Mouse (Mus musculus): Measurements from ENCODE around the gene Tbcc.
"Not testable (repeated sequence)": the region's sequence is repeated elsewhere in the genome, so short reads cannot be mapped to it uniquely, and the experiment has no call there.

Tbcc gene

DNA sequence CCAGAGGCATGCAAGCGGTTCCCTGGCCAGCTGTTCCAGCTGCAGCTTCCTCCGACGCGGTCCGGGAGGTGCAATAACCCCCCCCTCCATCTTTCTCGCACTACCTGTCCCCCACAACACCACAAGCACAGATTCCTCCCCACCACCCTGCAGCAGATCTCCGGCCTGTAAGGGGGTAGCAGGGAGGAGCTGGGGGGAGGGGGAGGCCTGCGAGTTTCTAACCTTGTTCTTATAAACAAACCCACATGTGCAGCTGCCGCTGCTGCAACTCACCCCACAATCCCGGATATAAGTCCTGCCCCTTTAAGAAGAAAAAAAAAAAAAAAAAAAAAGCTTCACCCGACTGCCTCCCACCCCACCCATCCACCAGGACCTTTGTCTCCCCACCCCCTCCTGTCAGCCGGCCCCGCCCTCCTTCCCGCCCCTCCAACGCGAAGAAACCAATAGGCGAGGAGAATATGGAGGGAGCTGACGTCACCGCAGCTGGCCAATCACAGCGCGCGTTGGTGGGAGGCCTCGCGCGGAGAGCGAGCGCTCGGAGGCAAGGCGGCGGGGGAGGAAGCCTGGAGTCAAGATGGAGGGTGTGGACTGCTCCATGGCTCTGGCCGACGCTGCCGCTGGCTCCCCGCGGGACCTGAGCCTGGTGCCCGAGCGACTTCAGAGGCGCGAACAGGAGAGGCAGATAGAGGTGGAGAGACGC is at the start of gene Tbcc:
Gene Tbcc, plus strand, starts transcription at position 569 of the 700 bp plus-strand sequence.
- peak; percentile 92 for DNase-seq (ENCODE audit: low read depth)

DNA sequence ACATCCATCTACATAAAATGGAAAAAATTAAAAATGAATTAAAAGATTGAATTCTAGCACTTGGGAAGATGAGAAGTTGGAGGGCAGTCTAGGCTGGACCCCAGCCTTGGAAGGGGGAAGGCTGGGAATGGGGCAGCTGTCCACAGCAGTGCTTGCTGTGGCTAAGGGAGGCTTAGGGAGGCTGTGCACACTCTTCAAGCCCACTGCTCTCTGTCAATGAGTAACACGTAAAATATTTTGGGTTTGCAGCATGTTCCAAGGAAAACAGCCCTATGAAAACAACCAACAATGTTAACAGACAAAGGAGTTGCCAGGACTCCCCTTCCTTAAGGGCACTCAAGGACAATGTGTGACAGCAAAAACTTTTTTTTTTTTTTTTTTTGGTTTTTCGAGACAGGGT is 47.5 kb upstream of the Tbcc start:
- DNase-seq (ENCODE audit: low read depth): no peak

DNA sequence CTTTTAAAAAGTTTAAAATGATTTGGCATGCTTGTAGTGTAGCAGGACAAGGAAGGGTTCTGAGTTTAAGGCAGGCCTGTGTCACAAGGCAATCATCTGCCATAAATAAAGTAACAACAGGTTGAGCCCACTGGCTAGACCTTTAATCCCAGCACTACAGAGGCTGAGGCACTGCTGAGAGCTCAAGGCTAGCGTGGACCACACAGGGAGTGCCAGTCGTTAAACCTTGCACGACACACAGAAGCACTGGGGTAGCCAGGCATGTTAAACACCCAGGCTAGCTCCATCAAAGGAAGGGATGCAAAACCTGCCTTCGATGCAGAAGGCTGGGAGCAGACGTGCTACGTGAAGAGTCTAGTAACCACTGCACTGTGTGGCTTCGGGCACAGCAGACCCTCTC is 46.8 kb upstream of the Tbcc start:
- no peak for DNase-seq (ENCODE audit: low read depth)

DNA sequence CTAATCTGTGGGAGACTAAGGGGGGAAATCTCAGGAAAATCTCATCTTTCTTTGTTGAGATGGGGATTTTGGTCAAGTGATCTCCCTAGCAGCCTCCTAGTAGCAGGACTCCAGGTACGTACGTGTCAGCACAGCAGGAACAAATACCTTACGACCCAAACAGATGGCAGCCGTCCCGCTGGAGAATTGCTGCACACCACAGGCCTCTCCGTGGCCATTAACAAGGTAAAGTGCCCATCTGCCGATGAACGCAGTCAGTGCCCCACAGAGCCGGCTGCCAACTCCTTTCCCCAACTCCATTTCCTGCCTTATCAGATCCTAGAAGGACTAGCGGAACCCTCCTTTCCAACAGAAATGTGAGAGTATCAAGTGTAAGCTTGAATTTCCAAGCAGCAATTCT is 45.7 kb upstream of the Tbcc start:
- no peak for DNase-seq (ENCODE audit: low read depth)

DNA sequence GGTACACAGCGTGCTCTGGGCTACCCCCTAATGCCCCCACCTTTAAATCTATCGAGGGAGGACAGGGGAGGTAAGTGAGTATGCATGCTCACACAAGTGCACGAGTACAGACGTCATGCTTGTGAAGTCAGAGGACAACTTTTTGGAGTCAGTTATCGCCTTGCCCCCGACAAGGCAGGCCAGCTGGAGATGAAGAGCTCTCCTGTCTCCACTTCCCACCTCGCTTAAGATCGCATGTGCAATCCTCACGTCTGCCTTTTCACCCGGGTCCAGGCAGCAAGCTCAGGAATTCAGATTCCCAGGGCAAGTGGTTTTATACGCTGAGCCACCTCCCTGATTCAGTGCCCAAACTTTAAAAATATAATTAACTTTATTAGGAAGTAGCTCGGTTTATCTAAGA is 45.2 kb upstream of the Tbcc start:
- no peak for DNase-seq (ENCODE audit: low read depth)

DNA sequence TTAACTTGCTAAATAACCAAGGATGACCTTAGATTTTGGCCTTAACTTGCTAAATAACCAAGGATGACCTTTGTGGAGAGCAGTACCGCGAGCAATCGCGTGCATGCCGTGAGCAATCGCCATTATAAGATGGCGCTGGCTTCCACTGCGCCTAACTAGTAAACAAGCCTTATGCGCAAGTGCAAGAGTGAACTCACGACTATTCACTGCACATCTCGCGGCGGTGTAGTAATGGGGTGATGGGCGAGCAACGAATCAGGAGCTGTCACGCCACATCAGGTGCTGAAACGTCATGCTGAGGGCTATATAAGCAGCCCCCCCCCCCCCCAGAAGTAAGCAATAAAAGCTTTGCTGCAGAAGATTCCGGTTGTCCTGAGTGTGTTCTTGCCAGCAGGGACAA is 43.9 kb upstream of the Tbcc start:
- not testable (repeated sequence) for DNase-seq (ENCODE audit: low read depth)

DNA sequence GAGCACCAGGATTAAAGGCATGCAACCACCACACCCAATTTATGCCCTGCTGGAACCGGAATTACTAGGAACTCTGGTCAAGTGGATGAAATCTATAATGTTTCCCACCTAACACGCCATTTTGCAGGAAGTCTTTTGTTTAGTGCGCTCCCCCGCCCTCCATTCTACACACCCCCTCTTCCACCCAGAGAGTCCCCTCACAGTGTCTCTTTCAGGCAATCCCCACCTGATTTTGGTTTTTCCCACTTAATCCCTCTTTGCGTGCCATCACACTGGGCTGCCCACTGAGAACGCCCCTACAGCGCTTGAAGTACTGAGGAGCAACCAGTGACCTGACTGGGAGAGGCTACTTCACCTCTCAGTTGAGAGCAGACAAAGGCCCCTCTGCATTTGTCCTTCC is 43.3 kb upstream of the Tbcc start:
- DNase-seq (ENCODE audit: low read depth): no peak

DNA sequence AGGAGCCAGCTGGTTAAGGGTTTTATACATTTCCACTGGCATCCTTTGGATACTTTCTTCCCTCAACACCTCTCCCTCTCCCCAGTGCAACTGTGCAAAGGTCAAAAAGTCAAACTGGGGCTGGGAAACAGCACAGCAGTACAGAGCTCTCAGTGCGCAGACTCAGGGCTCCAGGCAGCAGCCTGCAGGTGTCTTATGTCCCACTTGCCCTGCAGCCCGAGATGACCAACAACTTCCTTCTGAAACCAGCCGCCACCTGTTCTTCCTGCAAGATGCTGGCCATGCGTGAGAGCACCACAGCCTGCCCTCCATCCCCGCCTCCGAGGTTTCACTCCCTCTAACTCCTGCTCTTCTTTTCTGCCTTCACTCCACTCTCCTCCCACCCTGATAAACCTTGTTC is 37.8 kb upstream of the Tbcc start:
- no peak for DNase-seq (ENCODE audit: low read depth)

DNA sequence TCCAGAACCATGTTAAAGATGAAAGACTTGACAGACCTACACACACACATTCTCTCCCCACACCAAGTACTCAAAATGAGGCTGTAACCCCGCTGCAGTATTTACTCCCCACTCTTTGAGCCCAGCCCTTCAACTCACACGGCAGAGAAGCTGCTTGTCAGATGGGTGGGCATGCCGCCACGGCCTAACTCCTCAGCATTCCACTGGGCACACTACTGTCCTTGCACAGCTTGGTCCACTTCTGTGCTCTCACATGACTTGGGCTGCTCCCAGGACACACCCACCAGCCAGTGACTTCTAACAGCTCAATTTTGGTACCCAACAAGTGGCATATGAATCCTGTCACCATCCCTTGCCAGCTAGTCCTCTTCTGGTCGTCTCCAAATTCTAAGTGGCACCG is 37.2 kb upstream of the Tbcc start:
- DNase-seq (ENCODE audit: low read depth): no peak

DNA sequence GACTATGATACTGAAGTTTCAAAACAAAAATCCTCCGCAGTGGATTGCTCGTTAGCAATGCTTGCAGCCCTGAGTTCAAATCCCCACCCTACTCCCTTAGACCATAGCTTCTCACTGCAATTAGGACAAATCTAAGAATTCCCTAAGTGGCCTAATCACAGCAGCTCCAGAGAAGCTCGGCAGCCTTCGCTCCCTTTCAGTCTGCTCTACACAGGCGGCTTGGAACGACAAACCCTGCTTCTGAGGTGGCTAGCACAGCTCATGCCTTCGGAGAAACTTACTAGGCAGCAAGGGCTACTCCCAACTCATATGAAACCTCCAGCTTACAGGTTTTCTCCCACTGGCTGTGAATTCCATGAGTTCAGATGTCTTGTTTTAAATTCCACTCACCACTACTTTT is 36.4 kb upstream of the Tbcc start:
- no peak for DNase-seq (ENCODE audit: low read depth)

DNA sequence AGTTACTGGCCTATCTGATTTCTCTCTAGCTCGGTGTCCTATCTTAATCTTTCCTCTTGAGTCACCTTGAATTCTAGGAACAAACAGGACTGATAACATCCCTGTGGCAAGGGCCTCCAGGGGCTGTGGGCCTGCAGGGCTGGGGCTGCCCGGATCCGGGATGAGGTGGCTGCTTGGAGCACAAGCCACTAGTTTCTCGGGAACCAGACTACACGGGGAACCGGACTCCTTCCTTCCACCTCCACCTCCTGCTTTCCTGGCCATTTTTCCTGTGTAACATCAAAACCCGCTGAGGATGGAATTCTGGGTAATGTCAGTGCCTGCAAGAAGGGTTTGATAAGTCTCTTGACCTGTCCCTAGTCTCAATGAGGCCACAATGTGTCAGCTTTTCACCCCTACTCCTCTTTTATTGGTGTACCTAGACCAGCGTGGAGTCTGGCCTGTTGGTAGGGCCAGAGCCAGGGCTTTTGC is 35.8 kb upstream of the Tbcc start:
- DNase-seq (ENCODE audit: low read depth): no peak

DNA sequence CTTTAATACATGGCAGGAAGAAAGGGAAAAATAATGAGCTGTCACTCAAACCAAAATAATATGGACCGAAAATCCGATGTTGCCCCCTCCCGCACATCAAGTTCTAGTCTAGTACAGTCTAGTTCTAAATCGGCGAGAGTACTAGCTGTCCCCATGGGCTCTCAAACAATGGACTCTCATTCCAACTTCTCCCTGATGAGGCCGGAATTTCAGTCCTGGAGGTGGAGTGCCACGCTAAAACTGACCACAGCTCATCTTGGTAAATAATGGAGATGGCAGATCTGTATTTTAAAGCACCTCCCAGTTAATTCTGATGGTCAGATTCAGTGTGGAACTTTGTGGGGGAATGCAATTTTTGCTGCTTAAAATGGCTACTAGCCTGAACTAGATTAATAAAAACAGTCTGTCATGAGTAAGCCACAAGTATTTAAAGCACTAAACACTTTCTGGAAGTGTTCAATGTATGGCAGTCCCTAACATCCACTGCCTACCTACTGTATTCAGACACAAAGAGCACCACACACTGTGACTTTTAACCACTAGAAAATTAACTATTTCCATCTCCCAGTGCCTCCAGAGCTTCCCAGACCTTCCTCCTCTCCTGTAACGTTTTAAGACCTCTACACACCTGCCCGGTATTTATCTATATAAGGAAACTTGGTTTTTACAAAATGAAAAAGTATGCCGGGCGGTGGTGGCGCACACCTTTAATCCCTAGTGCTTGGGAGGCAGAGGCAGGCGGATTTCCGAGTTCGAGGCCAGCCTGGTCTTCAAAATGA is 35.0 kb upstream of the Tbcc start:
- DNase-seq (ENCODE audit: low read depth): no peak

DNA sequence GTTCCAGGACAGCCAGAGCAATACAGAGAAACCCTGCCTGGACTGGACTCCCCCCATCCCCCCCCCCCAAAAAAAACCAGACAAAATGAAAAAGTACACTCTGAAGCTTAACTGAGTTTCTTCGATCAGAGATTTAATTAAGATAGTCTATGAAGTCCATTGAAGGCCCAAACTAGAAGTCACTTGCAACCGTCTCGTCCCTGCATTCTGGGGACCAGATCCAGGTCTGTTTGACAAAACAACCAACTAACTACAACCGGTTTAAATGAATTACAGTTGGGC is 34.4 kb upstream of the Tbcc start:
- DNase-seq (ENCODE audit: low read depth): no peak

DNA sequence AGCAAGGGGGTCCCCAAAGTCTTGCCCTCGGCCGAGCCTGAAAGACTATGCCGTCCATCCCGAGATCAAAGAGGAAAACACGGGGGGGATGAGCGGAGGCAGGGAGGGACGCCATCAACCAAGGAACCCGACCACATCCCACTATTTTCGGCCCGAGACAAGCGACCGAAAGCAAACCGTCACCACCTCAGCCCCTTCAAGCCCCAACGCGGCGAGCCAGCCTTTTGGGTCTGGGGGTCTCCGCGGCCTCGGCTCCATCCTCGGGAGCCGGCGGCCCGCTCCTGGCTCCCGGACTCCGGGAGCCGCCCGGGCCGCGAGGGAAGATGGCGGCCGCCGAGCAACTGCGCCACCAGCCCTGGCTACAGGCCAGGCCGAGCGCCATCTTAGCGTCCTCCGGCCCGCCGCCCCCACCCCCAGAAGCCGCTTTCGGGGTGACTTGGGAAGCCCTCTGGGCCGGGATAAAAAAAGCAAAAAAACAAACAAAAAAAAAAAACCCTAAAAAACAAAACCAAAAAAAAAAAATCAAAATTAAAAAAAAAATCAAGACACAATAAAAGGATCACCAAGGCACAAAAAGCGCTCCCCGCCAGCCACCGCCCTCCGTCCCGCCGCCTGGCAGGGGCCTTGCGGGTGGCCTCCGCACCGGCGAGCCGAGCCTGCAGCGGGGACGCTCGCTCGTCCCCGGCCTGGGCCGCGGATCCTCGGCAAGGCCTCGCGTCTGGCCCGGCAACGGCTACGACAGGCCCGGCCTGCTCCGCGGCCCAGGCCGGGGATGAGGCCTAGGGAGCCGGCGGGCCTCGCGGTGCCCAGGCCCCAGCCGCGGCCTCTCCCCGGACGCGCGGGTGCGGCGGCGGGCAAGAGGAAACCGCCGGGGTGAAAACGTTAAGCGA is 33.8 kb upstream of the Tbcc start:
- DNase-seq (ENCODE audit: low read depth): no peak

DNA sequence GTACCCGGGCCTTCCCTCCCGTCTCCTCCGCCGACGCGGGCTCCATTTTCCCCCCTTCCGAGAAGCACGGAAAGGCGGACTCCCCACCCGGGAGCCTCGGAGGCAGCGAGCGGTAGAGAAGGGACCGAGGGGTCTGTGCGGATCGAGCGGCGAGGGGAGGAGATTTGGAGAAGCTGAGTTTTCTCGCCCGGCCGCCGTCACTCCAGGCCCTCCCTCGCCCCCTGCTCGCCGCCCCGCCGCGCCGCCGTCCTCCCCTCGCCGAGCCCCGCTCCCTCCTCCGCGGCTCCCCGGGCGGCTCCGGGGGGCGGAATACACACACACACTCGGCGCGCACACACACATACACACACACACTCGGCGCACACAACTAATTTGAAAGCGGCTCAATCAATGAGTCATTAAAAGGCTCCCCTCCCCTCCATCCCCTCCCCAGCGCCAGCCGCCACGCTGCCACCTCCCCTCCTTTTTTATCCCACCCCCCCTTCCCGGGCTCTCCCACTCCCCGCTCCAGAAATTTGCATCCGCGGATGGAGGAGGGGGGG is 33.1 kb upstream of the Tbcc start:
- DNase-seq (ENCODE audit: low read depth): peak; percentile 59

DNA sequence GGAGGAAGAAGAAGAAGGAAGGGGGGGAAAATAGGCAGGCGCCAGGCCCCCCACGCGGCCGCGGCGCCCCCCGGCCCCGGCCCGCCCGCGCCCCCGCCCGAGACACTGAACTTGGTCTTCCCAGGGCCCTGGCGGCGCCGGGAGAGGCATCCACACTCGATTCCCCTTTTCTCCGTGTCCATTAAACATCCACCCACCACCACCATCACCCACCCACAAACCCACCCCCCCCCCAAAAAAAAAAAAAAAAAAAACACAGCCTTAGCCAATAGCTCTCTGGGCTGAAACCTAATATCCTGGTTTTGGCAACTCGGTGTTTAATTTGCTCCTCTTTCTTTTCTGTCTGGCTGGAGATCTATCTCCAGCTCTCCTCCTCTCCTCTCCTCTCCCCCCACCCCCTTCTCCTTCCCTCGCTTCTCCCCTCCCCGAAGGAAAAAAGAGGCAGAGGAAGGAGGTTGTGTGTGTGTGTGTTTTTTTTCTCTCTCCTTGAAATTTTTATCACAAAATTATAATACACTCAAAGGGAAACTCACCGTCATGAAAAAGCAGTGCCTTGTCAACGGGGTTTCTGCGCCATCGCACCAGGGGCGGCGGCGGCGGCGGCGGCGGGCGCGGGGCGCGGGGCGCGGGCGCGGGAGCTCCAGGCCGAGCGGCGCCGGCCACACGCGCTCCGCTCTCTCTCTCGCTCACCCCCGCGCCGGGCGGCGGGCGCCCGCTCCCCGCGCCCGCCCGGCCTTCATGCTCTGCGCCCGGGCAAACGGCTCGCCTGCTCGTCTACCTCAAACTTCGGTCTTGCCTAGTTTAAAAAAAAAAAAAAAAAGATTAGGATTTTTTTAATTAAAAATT is 32.4 kb upstream of the Tbcc start, which contains the start of gene Bicral:
Gene Bicral, minus strand, starts transcription at position 580 of the 846 bp plus-strand sequence.
- no peak for DNase-seq (ENCODE audit: low read depth)

DNA sequence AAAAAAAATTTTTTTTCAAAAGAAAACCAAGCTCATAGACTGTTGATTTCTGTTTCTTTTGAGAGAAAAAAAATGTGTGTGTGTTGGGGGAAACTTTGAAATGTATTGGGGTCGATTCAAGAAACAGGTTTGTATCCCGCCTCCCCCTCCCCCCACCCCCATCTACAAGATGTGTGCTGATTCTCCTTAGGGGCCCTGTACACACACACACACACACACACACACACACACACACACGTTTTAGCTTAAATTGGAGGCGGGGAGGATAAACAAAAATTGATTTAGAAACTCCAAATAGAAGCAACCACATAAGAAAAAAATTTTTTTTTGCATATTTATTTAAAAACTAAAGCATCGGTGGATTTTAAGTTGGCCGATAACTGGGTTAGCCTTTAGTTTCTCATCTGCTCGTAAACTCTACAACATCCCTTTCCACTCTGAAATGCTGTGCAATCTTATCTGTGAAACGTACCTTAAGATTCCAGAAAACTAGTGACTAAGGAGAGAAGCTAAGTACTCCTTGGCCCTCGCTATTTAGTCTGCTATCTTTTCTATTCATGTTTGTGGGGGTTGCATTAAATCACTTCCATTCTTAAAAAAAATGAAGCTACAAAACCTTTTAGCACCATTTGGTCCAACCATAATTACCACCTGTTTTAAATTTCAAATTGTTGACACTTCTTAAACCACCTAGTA is 31.6 kb upstream of the Tbcc start:
- DNase-seq (ENCODE audit: low read depth): no peak

DNA sequence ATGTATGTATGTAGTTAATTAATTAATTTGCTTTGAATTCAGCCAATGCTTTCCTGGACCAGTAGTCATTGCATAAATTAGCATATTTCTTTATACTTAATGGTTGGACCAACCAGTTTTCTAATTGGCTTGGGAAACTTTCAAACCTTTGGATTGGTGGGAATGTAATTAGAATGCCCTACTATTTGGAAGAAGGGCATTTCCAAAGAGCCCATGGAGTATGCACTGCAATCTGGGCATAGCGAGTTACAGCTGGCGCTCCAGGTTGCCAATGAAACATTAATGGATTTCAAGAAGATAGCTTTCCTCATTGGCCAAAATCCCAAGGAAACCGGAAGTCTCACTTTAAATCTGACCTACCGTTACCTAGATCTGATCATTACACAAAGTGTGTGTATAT is 30.4 kb upstream of the Tbcc start:
- no peak for DNase-seq (ENCODE audit: low read depth)

DNA sequence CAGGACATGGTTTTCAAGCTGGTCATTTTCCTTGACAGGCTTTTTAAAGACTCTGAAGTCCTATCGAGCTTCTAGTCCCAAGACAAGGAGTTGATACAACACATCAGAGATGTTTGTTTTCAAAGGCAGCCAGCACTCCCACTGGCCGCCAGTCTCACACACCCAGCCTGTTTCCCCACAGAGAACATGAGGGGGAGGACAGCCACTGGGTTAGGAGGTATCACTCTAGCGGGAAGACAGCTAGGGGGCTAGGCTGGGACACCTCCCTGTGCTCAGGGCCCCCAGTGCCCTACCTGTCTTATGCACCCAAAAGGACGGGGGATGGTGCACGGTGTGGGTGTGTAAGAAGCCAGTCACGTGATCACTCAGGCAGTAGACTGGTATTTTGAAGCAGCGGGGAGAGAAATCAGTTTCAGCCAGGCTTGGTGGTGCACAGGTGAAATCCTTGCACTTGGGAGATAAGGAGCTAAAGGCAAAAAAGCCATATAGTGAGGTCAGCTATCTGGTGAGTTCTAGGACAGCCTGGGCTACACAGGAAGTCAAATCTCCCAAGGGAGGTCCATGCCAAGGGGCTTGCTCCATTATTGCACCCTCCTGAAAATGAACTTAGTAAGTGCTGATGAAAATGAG is 25.8 kb upstream of the Tbcc start:
- no peak for DNase-seq (ENCODE audit: low read depth)

DNA sequence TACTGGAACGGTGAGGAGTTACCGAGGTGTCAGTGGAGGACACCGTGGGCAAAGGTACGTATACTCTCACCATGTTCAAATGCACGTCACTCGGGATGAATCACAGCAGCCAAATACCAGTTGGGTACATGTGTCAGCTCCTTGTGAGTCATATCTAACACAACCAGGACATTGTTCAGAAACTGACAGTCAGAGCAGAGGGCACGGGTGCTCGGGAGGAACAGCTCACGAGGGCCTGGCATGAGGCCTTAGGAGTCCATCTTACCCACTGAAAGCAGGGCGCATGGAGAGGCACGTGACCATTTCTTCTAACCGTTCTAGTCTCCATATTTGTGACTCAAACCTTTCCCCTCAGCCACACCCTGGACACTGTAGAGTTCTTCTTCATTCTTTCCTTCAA is 23.6 kb upstream of the Tbcc start:
- DNase-seq (ENCODE audit: low read depth): peak; percentile 82

Measured in fibroblast of lung, adult 2 months (primary cell).